Mouse (Mus musculus) olfactory bulb, adult 2 months (tissue): ENCODE data around the gene Trappc5. TPM values are rescaled to one million over a fixed set of nuclear protein-coding genes. Genes with fewer than 3 reads are reported as not detected.

ENCODE experiments used
- H3K27ac ChIP-seq: fragments of 200-500 bp; 2 replicates; pipeline ENCODE4 v1.5.1; 2012; ENCODE audit warnings: low read depth, low read length; ENCODE audit not compliant: insufficient read depth
- H3K4me1 ChIP-seq: fragments of 200-500 bp; 2 replicates; pipeline ENCODE4 v1.6.1; 2012; ENCODE audit warnings: low read length; ENCODE audit not compliant: control insufficient read depth, insufficient read depth
- H3K4me3 ChIP-seq: fragments of 200-500 bp; 2 replicates; pipeline ENCODE4 v1.5.1; 2012; ENCODE audit warnings: mild to moderate bottlenecking, low read depth, low read length, moderate library complexity; ENCODE audit not compliant: insufficient read depth
- CTCF ChIP-seq: fragments of 200-500 bp; IDR thresholded peaks from 2 replicates; pipeline ENCODE4 v1.5.1; 2012; ENCODE audit warnings: low read depth, mild to moderate bottlenecking, low read length, moderate library complexity; ENCODE audit not compliant: insufficient read depth
- POLR2A ChIP-seq: fragments of 200-500 bp; IDR thresholded peaks from 2 replicates; pipeline ENCODE4 v1.6.1; 2012; ENCODE audit warnings: mild to moderate bottlenecking, low read depth, low read length, moderate library complexity; ENCODE audit not compliant: insufficient read depth
- WGBS: fragments of 180-500 bp; shearing (Covaris S2); methylation state at CpG from one replicate; pipeline ENCODE4 v1.1.7; 2018; 5-methylcytosine and 5-hydroxymethylcytosine counted together
- polyA plus RNA-seq: library from polyadenylated mRNA; stranded (reverse); fragments of >200 nt; gene quantifications from 2 replicates; pipeline ENCODE4 v1.2.4, GENCODE M21; 2012; ENCODE audit warnings: low replicate concordance; ENCODE audit not compliant: missing spikeins, insufficient read depth, insufficient read length

Trappc5 gene
- polyA plus RNA-seq, 1 experiment = not detected

DNA sequence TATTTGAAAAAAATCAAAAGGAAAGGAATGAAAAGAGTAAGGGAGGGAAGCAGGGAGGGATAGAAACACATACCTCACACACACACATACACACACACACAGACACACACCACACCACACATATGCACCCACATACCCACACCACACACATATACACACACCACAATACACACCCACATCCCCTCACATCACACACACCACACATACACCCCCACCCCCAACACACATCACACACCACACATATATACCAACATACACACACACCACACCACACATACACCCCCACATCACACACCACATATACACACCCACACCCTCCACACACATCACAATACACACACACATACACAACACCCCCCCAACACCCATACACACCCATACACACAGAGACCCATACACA is 8.4 kb downstream of the Trappc5 start:
- Histone ChIP-seq H3K4me3 (no peak overlapping the region), H3K27ac (no peak overlapping the region), H3K4me1 (peaks cover 3% of the 10 kb centered on the region; the same call in 1 of the 2 replicates)
- TF ChIP-seq CTCF = no peak

DNA sequence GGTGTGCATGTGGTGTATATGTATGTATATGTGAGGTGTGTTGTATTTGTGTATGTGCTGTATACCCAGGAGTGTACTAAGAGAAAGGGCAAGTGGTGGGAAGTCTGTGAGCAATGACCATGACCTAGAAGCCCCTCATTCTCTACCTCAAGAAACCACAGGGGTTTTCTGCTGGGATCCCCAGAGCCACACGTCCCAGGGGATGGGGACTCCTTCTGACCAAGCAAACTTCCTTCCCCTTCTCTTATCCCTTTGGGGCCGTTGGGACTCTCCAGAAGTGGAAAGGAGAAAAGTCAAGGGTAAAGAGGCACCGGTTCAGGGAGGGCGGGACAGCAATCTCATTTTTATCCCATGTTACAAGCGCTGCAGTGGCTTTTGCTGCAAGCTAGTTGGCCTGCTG is 9.3 kb downstream of the Trappc5 start:
- H3K4me3 ChIP-seq = no peak overlapping the region
- 68% methylated on average over 5 of the region's 5 CpGs for WGBS
- H3K4me1 ChIP-seq = 0 out of 2 replicates have a peak, but pooled peaks cover 3% of the 10 kb centered on the region
- TF ChIP-seq POLR2A = no peak
- TF ChIP-seq CTCF = no peak
- H3K27ac ChIP-seq = no peak overlapping the region

DNA sequence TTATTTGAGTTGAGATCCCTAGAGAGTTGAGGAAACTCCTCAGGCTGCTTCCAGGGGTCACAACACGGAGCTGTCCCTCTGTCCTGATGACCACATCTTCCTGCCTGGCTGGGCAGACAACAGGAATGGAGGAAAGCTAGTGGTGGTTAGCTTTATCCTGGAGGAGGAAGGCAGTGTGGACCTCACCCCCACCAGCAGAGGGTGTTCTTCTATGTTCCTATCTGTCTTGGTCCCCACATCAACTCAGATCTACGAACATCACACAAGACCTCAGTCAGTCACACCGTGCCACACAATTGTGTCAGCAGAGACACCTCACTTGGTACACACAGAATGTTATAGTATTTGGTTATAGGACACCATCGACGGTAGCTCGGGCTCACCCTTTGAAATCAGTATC is 11.4 kb downstream of the Trappc5 start:
- H3K27ac ChIP-seq = no peak overlapping the region
- WGBS = 81% methylated on average over 6 of the region's 6 CpGs

DNA sequence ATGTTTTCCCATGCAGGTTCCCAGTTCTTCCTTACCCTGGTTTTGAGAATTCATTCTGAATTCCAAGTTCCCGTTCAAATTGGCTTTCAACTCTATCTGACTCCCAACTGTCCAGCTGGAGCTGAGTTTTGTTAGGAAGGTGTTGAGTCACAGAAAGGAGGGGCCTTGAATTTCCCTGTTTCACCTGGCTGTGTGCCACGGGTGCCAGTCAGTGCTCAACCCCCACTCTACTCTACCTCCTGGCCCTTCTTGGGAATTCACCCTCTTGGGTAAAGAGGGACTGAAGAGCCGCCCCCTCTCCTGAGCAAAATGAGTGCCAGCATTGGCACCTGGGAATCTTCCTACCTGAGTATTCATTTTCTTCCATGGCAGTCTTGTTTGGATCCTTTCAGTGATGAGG is 14.7 kb downstream of the Trappc5 start:
- H3K4me1 ChIP-seq = no peaks in the 10 kb centered on the region
- no peak overlapping the region for H3K27ac ChIP-seq
- 68% methylated on average over 3 of the region's 3 CpGs for WGBS
- no peak for TF ChIP-seq CTCF
- no peak for TF ChIP-seq POLR2A
- H3K4me3 ChIP-seq = no peak overlapping the region

More for the DNA sequence above, 11.4 kb downstream of the Trappc5 start:
- no peak overlapping the region for H3K4me3 ChIP-seq
- TF ChIP-seq CTCF (no peak), POLR2A (no peak)
- no peaks in the 10 kb centered on the region for H3K4me1 ChIP-seq

DNA sequence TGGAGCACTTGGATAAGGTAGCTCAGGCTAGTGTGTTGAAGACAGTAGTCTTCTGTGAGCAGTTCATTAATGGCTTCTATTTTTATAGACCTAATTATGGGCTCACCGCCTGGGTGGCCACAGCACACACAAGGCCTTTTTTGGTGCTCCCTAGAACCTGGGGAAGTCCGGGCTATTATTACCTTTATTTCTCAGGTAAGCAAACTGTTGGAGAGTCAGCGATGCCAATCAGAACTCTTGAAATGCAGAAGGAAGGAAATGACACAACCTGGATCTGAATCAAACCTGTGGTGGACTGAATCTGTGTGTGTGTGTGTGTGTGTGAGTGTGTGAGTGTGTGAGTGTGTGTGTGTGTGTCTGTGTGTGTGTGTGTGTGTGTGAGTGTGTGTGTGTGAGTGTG is 18.0 kb downstream of the Trappc5 start, which contains the start of gene Fcer2a:
TSS of gene Fcer2a (minus strand) at position 55 of the 400 bp plus-strand sequence.
- TF ChIP-seq POLR2A (no peak), CTCF (no peak)
- no peak within 1 kb of the TSS for H3K4me3 ChIP-seq
- H3K4me1 ChIP-seq = no peaks in the 10 kb centered on the region
- 78% methylated on average over 3 of the region's 3 CpGs for WGBS
- H3K27ac ChIP-seq = no peak within 1 kb of the TSS

DNA sequence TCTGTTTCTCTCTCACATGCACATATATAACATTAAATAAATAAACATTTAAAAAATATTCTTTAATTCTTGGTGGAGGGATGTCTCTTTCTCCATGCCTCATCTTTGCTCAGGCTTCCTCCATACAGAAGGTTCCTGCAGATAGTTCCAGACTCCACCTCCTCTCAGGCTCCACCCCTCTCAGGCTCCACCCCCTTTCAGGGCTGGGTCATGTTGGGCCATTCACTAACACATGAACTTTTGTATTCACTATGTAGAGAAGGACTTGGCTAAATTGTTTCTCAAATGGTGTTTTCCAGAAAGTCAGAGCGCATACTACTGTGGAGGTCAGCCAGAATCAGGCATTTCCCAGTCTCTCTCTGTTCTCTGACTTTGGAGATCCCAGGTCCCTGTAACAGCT is 25.4 kb downstream of the Trappc5 start:
- WGBS = 96% methylated on average over 1 of the region's 1 CpGs
- H3K4me1 ChIP-seq = no peaks in the 10 kb centered on the region
- TF ChIP-seq CTCF = no peak
- no peak for TF ChIP-seq POLR2A
- H3K27ac ChIP-seq = no peak overlapping the region
- H3K4me3 ChIP-seq = no peak overlapping the region

DNA sequence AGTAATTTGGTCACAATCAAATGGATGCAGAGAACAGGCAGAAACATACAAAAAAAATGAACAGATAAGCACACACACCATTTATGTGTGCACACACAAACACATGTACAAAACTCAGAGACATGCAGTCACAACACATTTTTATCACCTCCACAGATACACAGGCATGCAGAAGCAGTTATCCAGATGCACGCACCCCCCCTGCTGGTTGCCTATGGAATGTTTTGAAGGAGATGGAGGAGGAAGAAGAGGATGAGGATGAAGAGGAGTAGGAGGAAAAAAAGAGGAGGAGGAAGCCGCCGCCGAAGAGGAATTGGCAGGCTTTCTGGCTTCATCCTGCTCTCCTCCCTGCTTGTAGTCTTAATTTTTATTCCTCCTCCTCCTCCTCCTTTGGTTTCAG is 29.6 kb downstream of the Trappc5 start:
- H3K4me3 ChIP-seq = no peak overlapping the region
- TF ChIP-seq CTCF (no peak), POLR2A (no peak)
- H3K4me1 ChIP-seq = no peaks in the 10 kb centered on the region
- 55% methylated on average over 4 of the region's 4 CpGs for WGBS
- H3K27ac ChIP-seq = no peak overlapping the region

DNA sequence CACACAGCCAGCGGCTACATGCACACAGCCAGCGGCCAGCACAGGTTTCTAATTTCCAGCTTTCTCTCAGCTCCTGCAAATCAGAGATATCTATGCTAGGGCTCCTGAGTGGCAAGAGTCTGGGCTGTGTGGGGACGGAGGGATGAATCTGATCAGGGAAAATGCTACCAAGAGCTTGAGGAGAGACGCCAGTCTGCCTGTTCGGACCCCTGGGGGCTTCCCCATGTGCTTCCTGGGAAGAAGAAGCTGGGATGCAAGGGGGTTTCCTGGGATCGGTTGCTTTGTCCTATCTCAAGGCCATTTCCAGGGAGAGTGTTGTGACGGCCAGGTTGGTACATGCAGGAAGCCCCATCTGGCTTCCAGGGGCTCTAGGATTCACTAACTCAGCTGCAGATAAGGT is 31.5 kb downstream of the Trappc5 start:
- H3K4me1 ChIP-seq = no peaks in the 10 kb centered on the region
- H3K4me3 ChIP-seq = no peak overlapping the region
- 72% methylated on average over 7 of the region's 7 CpGs for WGBS
- no peak overlapping the region for H3K27ac ChIP-seq
- TF ChIP-seq CTCF (no peak), POLR2A (no peak)

DNA sequence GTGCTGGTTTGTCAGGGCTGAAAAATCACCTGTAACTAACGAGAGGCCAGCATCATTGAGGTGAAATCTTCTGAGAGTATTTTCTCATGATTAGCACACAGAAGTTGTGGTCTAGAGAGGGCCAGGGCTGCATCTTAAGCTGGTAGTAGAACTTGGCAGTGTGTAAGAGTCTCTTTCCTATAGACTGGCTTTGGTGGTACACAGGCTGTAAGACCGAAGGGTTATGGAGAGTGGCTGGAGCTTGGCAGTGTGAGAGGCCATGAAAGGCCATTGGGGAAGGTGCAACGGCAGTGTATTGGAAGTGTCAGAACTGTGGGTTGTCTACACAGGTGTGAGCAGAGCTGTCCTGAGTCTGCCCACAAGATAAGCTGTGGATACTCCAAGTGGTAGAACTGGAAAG is 34.2 kb downstream of the Trappc5 start:
- no peak for TF ChIP-seq CTCF
- TF ChIP-seq POLR2A = no peak
- H3K27ac ChIP-seq = no peak overlapping the region
- no peak overlapping the region for H3K4me3 ChIP-seq
- no peaks in the 10 kb centered on the region for H3K4me1 ChIP-seq
- WGBS = 81% methylated on average over 3 of the region's 3 CpGs

DNA sequence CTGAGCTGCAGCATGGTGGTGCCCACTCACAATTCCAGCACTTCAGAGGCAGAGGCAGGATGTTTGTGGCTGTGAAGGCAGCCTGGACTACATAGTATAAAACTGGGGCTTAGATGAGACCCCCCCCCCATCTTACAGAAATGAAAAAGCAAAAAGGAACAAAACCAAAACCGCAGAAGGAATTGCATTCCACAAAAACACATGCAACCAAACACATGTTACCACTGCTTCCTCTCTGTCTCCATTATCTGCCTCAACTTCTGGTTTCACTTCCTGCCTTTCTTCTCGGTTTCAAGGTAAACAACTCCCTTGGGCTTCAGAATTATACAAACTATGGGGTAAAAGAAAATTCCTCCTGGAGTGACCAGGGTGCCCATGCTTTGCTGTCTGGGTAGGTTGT is 35.5 kb downstream of the Trappc5 start:
- 61% methylated on average over 2 of the region's 2 CpGs for WGBS
- no peak overlapping the region for H3K4me3 ChIP-seq
- H3K27ac ChIP-seq = no peak overlapping the region
- no peaks in the 10 kb centered on the region for H3K4me1 ChIP-seq
- TF ChIP-seq CTCF (no peak), POLR2A (no peak)
